Mouse (Mus musculus) layer of hippocampus, postnatal 25 days (tissue): ENCODE data around the gene Relt. TPM values are rescaled to one million over a fixed set of nuclear protein-coding genes. Genes with fewer than 3 reads are reported as not detected.
A peak's percentile ranks its signal among the peaks of the same experiment; 100 is the strongest.

ENCODE experiments used
- DNase-seq, 2 experiments: peaks; one replicate each; pipeline ENCODE4 v3.0.0; 2022; ENCODE audit warnings: mixed read lengths in 2 of 2, low spot score in 1 of 2; ENCODE audit errors: extremely low spot score in 1 of 2
- total RNA-seq, 2 experiments: library from RNA; stranded (reverse); gene quantifications; 2 replicates each; pipeline ENCODE4 v1.2.3; 2021

The Relt gene
- 10 to 100 TPM; 10.1 to 10.4 TPM for total RNA-seq

- peak; percentile 82 to 92 for DNase-seq
Observed at GRCm38 (mm10) chr7:100862828-100863638, at the start of gene Relt. TSS of gene Relt (minus strand) at chr7:100863446.

GRCm38 (mm10) chr7:100911791-100912190 is 48.5 kb upstream of the Relt start:
- DNase-seq: no peak

DNA sequence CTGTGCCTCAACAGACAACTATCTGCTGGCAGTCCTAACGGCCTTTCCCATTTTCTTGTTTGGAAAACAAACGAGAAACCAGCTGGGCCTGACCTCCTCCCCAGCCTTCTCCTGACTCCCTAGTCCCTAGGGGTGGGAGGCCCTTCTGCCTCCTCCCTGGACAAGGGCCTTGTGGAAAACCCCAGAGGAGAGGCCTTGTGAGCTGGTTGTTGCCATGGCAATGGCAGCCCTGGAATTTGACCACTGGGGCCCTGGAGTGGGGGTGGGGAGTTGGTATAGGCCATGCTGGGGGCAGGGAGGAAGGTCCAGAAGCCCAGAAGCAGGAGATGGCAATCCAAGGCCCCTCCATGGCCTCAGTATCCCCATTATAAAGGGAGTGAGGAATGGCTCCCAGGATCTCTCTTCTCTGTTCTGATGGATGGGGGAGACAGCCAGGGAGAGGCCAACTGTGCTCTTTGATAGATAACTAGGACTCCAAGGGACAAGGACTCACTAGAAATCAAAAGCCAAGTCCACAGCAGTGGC is 48.1 kb upstream of the Relt start:
- DNase-seq: no peak

DNA sequence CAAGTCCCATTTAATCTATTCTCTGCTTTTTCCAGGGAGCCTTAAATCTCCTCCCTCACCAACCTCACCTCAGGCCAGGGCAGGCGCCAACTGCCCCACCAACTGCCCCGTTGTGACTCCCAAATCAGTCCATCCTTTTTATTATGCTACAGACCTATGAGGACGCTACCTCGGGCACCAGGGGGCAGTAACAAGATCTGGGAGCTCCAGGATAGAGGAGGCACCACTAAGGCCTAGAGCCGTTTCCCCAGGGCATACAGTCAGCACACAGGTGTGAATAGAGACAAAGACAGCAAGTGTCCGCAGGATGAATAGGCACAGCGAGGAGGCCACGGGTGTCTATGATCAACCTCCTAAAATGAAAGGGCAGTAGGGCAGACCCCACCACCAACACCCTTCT is 45.3 kb upstream of the Relt start:
- no peak for DNase-seq

DNA sequence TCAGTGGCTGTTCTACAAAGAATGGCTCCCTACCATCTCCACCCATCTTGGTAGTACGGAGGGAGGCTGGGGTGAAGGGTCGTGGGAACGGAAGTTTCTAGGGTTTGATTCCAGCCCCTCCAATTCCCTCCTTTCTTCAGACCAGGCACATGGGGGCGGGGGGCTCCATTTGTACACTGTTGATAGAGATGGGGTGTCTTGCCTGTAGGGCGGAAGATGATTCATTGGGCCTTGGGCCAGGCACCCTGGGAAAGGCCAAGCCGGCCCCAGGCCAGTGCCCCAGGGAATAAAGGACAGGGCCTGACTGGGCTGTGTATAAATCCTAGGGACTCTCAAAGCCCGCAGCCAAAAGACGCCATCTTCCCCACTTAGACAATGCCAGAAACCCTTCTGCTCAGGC is 44.8 kb upstream of the Relt start:
- DNase-seq: no peak

- peak; percentile 74 to 90 for DNase-seq
Observed at GRCm38 (mm10) chr7:100907231-100907630, 44.0 kb upstream of the Relt start.

GRCm38 (mm10) chr7:100906029-100906789 is 43.0 kb upstream of the Relt start:
- DNase-seq: no peak

DNA sequence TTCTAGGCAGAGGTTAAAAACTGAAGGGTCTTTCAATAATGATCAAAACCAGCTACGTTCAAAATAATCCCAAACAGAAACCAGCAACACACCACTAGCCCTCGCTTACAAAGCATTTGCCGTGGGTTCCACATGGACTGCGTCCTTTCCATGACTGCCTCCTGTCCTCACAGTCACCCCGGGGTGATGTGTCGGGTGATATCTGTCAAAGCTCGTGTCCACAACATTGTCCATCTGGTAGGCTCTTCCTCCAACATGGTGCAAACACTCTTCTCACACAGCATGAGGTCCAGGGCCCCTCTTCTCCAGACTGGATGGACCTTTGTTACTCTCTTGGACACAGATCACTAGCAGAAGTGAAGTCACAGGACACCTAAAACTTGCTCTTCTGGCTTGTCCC is 41.8 kb upstream of the Relt start:
- no peak for DNase-seq

GRCm38 (mm10) chr7:100904612-100905011 is 41.4 kb upstream of the Relt start:
- DNase-seq: no peak

DNA sequence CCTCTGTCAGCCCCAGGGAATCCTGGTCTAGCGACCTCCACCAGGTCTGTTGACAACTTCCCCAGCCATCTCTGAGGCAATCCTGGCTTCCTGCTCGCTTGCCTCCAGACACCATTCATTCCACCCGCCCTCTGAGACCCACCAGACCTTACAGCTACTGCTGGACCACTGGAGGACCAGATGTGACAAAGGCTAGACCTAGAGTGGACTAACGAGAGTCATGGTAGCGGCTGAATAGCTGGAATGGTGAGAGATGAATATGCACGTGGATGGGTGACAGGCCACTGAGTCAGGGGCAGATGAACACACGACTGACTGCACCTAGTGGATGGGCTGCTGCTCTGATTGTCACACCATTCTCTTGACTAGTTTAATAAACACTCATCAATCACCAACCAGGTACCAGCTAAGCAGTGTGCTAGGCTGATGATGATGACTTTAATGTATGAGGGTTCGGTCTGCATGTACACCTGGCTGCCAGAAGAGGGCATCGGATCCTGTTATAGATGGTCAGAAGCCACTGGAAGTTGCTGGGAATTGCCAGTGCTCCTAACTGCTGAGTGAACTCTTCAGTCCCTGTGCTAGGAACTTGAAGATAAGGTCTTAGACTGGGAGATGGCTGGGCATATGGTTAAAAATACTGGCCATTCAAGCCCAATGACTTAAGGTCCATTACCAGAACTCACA is 39.3 kb upstream of the Relt start:
- DNase-seq: no peak

- DNase-seq: no peak
Observed at GRCm38 (mm10) chr7:100897828-100898227, 34.6 kb upstream of the Relt start.

- DNase-seq: no peak
Observed at GRCm38 (mm10) chr7:100894833-100895226, 31.6 kb upstream of the Relt start.

DNA sequence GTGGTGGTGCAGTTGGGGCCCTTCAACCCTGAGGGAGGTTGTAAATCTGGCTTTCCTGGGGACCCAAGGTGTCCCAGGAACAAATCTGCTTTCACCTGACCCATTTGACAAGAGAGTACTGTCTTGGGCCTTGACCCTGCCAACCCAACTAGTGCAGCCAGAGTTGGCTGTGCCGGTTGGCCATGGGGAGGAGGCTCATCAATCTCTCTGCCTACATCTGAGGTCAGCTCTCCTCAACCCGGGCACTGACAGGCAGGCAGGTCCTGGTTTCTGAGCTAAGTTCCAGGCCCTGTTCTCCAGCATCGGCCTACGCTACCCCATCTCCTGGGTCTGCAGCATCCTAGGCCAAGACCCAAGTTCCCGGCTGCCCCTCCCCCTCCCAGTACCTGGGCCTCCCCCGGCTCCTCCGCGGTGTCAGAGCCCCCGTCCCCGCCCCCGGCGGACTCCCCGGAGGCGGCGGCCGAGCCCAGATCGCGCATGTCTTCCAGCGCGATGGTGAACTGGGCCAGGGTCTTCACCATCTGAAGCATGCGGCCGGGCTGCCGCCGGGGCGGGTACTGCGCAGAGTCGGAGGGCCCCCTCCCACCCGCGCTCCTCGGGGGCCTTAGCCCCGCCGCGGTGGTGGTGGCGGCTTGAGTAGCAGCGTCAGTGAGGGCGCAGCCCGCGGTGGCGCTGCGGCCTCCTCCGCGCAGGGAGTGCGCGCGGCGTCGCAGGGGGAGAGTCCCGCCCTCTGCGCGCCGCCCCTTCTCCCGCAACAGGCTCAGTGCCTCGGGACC is 31.0 kb upstream of the Relt start:
- peak; percentile 48 to 69 for DNase-seq

GRCm38 (mm10) chr7:100893249-100894056 is 30.2 kb upstream of the Relt start:
- DNase-seq: peak; percentile 31 to 35

DNA sequence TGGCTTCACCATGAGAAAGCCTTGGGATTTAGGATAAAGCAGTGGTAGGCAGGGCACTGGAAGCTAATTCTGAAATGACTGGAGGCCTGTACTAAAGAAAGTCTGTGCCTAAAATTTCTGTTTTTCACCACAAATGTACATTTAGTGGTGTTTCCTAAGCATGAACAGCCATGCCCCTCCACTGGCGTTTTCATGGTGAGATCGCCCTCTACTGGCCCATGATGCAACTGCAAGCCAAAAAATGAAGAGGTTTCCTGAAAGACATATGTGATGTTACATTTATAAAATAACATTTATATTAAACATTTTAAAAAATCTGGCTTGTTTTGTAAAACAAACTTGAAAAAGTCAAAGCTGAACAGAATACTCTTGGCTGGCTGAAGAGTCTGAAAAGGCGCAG is 23.3 kb upstream of the Relt start:
- DNase-seq: peak; percentile 65 to 77

GRCm38 (mm10) chr7:100884460-100884859 is 21.2 kb upstream of the Relt start:
- DNase-seq: no peak

DNA sequence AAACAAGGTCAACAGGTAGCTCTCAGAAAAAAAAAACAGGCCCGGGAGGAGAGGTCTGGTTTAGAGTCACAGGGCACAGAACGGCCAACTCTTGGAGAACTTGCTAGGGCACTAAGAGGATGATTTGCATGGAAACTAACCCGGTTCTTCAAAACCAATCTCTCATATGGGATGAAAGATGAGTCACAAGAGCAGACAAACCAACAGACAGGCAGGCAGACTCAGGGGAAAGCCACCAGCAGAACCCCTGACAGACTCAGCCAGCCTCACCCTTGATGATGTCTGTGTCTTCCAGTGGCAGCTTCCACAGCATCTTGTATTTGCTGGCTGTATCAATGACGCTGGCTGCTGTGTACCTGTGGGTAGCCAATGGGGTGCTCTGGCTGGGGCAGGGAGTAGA is 18.7 kb upstream of the Relt start:
- no peak for DNase-seq

DNA sequence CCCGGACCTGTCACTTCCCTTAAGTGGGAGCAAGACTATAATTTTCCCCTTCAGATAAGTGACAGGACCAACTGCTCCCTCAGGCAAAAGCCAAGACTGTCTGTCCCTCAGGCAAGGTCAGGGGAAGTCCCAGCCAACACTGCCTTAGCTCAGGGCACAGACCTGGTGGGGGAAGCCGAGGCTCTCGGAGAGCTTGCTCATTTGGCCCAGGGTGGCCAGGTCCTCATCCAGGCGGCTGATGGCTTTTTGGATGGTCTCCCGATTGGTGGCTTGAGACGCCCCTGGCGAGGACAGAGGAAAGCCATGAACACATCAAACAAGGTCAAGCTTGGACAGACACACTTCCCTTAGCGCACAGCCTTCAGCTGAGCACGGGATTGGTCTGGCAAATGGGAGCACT is 18.3 kb upstream of the Relt start:
- DNase-seq: no peak

DNA sequence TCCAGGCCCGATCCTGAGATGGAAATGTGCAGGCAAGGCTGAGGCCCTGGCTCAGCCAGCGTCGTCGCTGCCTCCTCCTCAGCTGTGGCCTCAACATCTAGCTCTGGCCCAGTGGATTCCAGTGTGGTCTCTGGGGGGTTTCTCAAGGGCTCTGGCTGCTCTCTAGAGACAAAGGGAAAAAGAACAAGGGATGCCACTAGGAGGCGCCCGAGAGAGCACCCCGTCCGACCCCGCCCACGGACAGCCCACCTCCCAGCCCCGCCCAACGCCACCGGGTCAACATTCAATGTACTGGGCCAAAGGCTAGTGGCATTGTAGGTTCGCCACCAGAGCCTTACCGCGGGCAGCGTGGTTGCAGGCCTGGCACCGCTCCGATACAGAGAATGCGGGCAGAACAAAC is 16.3 kb upstream of the Relt start:
- DNase-seq: peak in 1 of 2 experiments; percentile 68
